Mouse (Mus musculus): ENCODE results near the gene Kcne3. TPM values are rescaled to one million over a fixed set of nuclear protein-coding genes. Genes with fewer than 3 reads are reported as not detected.

The Kcne3 gene
- total and polyA plus RNA-seq, 2 experiments, result 1.6 to 4.5 TPM

- H3K27ac ChIP-seq (replicated peaks; ENCODE audit: insufficient read depth, low read depth, low read length), result no peak overlapping the region
- H3K36me3 ChIP-seq (ENCODE audit: control insufficient read depth, insufficient read depth, low read length), result no peaks in the 10 kb centered on the region
- no peak overlapping the region for H3K9ac ChIP-seq (ENCODE audit: low read depth, low read length)
- H3K4me1 ChIP-seq (ENCODE audit: control insufficient read depth, insufficient read depth, low read length), result no peaks in the 10 kb centered on the region
- no peak for DNase-seq (ENCODE audit: extremely low read depth, low read depth, low spot score)
- no peak overlapping the region for H3K4me3 ChIP-seq (ENCODE audit: insufficient read depth, low read depth, low read length)
- no peak for TF ChIP-seq POLR2A (IDR thresholded peaks at IDR 0.05; ENCODE audit: extremely low read depth, insufficient read depth, low read length)
- TF ChIP-seq CTCF (IDR thresholded peaks at IDR 0.05; ENCODE audit: low read depth, low read length), result no peak
- WGBS, result 95% methylated on average over 4 of the region's 4 CpGs
- H3K79me2 ChIP-seq (ENCODE audit: control insufficient read depth, insufficient read depth, low read length), result no peaks in the 10 kb centered on the region
- no peaks in the 10 kb centered on the region for H3K27me3 ChIP-seq (ENCODE audit: control insufficient read depth, insufficient read depth, low read length)
These were observed 38.2 kb upstream of the Kcne3 start for GRCm38 (mm10) chr7:100138075-100138474.

DNA sequence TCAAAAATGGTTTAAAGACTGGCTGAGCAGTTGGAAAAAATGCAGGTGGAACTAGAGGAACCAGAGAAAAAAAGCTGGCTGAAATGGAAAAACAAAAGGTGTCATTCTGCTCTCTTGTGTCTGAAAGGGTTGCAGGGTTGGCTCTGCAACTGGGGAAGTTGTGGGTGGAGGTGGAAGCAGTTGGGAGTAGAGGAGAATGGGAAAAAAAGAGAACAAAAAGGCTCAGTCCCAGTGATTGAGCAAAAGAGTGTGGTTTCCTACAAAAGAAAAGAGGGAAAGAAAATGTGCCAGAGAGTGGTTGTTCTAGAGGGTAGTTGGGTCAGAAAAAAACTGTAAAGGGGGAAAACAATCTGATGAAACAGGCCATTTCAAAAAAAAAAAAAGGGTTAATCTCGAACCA lies 35.7 kb upstream of the Kcne3 start:
- Histone ChIP-seq H3K9ac (ENCODE audit: low read depth, low read length) (no peak overlapping the region), H3K4me3 (ENCODE audit: insufficient read depth, low read depth, low read length) (no peak overlapping the region), H3K27ac (replicated peaks; ENCODE audit: insufficient read depth, low read depth, low read length) (no peak overlapping the region), H3K4me1 (ENCODE audit: control insufficient read depth, insufficient read depth, low read length) (no peaks in the 10 kb centered on the region), H3K27me3 (ENCODE audit: control insufficient read depth, insufficient read depth, low read length) (no peaks in the 10 kb centered on the region), H3K79me2 (ENCODE audit: control insufficient read depth, insufficient read depth, low read length) (no peaks in the 10 kb centered on the region), H3K36me3 (ENCODE audit: control insufficient read depth, insufficient read depth, low read length) (no peaks in the 10 kb centered on the region)
- DNase-seq (ENCODE audit: extremely low read depth, low read depth, low spot score), result no peak
- WGBS, result 75% methylated on average over 1 of the region's 1 CpGs
- no peak for TF ChIP-seq POLR2A (IDR thresholded peaks at IDR 0.05; ENCODE audit: extremely low read depth, insufficient read depth, low read length)

GRCm38 (mm10) chr7:100148586-100148985 lies 27.7 kb upstream of the Kcne3 start:
- 25% methylated on average over 4 of the region's 4 CpGs for WGBS
- H3K27ac ChIP-seq (replicated peaks; ENCODE audit: insufficient read depth, low read depth, low read length), result peak overlapping the region; percentile 11
- TF ChIP-seq CTCF (IDR thresholded peaks at IDR 0.05; ENCODE audit: low read depth, low read length) (no peak), POLR2A (IDR thresholded peaks at IDR 0.05; ENCODE audit: extremely low read depth, insufficient read depth, low read length) (no peak)
- H3K79me2 ChIP-seq (ENCODE audit: control insufficient read depth, insufficient read depth, low read length), result no peaks in the 10 kb centered on the region
- no peak overlapping the region for H3K9ac ChIP-seq (ENCODE audit: low read depth, low read length)
- H3K27me3 ChIP-seq (ENCODE audit: control insufficient read depth, insufficient read depth, low read length), result no peaks in the 10 kb centered on the region
- no peak overlapping the region for H3K4me3 ChIP-seq (ENCODE audit: insufficient read depth, low read depth, low read length)
- peak; percentile 91 for DNase-seq (ENCODE audit: extremely low read depth, low read depth, low spot score)
- no peaks in the 10 kb centered on the region for H3K36me3 ChIP-seq (ENCODE audit: control insufficient read depth, insufficient read depth, low read length)
- H3K4me1 ChIP-seq (ENCODE audit: control insufficient read depth, insufficient read depth, low read length), result no peaks in the 10 kb centered on the region

GRCm38 (mm10) chr7:100150086-100150485 lies 26.2 kb upstream of the Kcne3 start:
- H3K4me3 ChIP-seq (ENCODE audit: insufficient read depth, low read depth, low read length), result no peak overlapping the region
- H3K27me3 ChIP-seq (ENCODE audit: control insufficient read depth, insufficient read depth, low read length), result no peaks in the 10 kb centered on the region
- no peaks in the 10 kb centered on the region for H3K4me1 ChIP-seq (ENCODE audit: control insufficient read depth, insufficient read depth, low read length)
- TF ChIP-seq POLR2A (IDR thresholded peaks at IDR 0.05; ENCODE audit: extremely low read depth, insufficient read depth, low read length) (no peak), CTCF (IDR thresholded peaks at IDR 0.05; ENCODE audit: low read depth, low read length) (no peak)
- no peaks in the 10 kb centered on the region for H3K36me3 ChIP-seq (ENCODE audit: control insufficient read depth, insufficient read depth, low read length)
- WGBS, result 67% methylated on average over 10 of the region's 10 CpGs
- no peak for DNase-seq (ENCODE audit: extremely low read depth, low read depth, low spot score)
- no peak overlapping the region for H3K9ac ChIP-seq (ENCODE audit: low read depth, low read length)
- H3K79me2 ChIP-seq (ENCODE audit: control insufficient read depth, insufficient read depth, low read length), result no peaks in the 10 kb centered on the region
- no peak overlapping the region for H3K27ac ChIP-seq (replicated peaks; ENCODE audit: insufficient read depth, low read depth, low read length)

DNA sequence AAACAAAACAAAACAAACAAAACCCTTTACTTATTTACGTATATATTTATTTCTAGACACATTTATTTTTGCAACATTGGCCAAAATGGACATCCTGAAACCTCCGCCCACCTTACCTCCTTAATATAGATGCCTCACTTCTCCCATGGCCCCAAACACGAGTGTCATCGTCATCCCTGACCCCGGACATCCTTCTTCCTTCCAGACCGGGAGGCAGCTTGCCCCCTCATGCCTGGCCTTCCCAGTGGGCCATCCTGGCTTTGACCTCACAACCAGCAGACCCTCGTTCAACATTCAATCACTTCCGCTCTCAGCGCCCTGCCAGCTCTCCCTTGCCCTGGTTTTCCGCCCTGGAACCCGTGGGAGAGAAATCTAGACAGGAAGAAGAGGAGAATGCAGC lies 25.7 kb upstream of the Kcne3 start:
- H3K4me3 ChIP-seq (ENCODE audit: insufficient read depth, low read depth, low read length), result no peak overlapping the region
- 77% methylated on average over 11 of the region's 11 CpGs for WGBS
- H3K9ac ChIP-seq (ENCODE audit: low read depth, low read length), result no peak overlapping the region
- no peaks in the 10 kb centered on the region for H3K4me1 ChIP-seq (ENCODE audit: control insufficient read depth, insufficient read depth, low read length)
- H3K36me3 ChIP-seq (ENCODE audit: control insufficient read depth, insufficient read depth, low read length), result no peaks in the 10 kb centered on the region
- H3K27ac ChIP-seq (replicated peaks; ENCODE audit: insufficient read depth, low read depth, low read length), result no peak overlapping the region
- H3K27me3 ChIP-seq (ENCODE audit: control insufficient read depth, insufficient read depth, low read length), result no peaks in the 10 kb centered on the region
- no peaks in the 10 kb centered on the region for H3K79me2 ChIP-seq (ENCODE audit: control insufficient read depth, insufficient read depth, low read length)
- no peak for DNase-seq (ENCODE audit: extremely low read depth, low read depth, low spot score)
- TF ChIP-seq CTCF (IDR thresholded peaks at IDR 0.05; ENCODE audit: low read depth, low read length), result no peak
- TF ChIP-seq POLR2A (IDR thresholded peaks at IDR 0.05; ENCODE audit: extremely low read depth, insufficient read depth, low read length), result no peak

DNA sequence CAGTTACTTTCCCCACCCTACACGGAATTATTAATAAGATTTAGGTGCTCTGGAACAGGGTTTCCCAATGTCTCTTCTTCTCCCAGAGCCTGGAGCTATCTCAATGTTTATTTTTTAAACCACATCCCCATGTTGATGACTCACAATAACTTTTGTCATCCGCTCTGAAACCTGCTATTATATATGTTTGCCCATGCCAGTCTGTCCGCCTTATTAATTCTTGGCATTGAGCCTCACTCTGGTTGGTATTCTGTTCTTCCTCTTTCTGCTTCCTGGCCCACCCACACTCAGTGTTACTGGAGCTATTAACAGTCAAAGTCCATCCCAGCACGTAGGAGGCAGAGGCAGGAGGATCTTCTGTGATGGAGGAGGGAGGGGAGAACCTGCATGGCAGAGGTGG lies 18.6 kb upstream of the Kcne3 start:
- TF ChIP-seq CTCF (IDR thresholded peaks at IDR 0.05; ENCODE audit: low read depth, low read length), result no peak
- no peak for TF ChIP-seq POLR2A (IDR thresholded peaks at IDR 0.05; ENCODE audit: extremely low read depth, insufficient read depth, low read length)
- Histone ChIP-seq H3K36me3 (ENCODE audit: control insufficient read depth, insufficient read depth, low read length) (no peaks in the 10 kb centered on the region; the same call in 1 of the 2 replicates), H3K9ac (ENCODE audit: low read depth, low read length) (no peak overlapping the region), H3K27ac (replicated peaks; ENCODE audit: insufficient read depth, low read depth, low read length) (no peak overlapping the region), H3K4me1 (ENCODE audit: control insufficient read depth, insufficient read depth, low read length) (peaks cover 8% of the 10 kb centered on the region), H3K4me3 (ENCODE audit: insufficient read depth, low read depth, low read length) (no peak overlapping the region), H3K79me2 (ENCODE audit: control insufficient read depth, insufficient read depth, low read length) (no peaks in the 10 kb centered on the region), H3K27me3 (ENCODE audit: control insufficient read depth, insufficient read depth, low read length) (no peaks in the 10 kb centered on the region)
- 75% methylated on average over 4 of the region's 4 CpGs for WGBS
- DNase-seq (ENCODE audit: extremely low read depth, low read depth, low spot score), result no peak

All from liver, adult 2 months (tissue).